Mouse (Mus musculus): ENCODE measurements around the gene Sox15.

The Sox15 gene

GRCm38 (mm10) chr11:69672211-69672706 is 17.1 kb downstream of the Sox15 start, which contains the start of gene Eif4a1:
Gene Eif4a1, minus strand, starts transcription at chr11:69672423.
- DNase-seq (ENCODE audit: extremely low read depth, insufficient read length, low spot score), result peak; percentile 100

DNA sequence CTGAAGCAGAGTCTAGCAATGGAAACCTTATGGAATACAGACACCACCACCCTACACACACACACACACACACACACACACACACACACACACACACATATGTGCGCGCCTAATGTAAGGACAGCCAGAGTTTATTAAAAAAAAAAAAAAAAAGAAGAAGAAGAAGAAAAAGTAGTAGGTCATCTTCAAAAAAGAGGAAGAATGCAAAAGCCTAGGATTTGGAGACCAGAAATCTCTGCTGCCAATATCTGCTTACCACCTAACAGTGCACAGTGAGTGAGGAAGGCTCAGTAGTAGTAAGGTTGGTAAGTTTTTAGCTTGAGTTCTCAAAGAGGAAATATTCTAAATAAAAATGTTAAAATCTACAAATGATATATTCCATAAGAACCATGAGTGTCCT is 24.0 kb downstream of the Sox15 start:
- no peak for DNase-seq (ENCODE audit: extremely low read depth, insufficient read length, low spot score)

DNA sequence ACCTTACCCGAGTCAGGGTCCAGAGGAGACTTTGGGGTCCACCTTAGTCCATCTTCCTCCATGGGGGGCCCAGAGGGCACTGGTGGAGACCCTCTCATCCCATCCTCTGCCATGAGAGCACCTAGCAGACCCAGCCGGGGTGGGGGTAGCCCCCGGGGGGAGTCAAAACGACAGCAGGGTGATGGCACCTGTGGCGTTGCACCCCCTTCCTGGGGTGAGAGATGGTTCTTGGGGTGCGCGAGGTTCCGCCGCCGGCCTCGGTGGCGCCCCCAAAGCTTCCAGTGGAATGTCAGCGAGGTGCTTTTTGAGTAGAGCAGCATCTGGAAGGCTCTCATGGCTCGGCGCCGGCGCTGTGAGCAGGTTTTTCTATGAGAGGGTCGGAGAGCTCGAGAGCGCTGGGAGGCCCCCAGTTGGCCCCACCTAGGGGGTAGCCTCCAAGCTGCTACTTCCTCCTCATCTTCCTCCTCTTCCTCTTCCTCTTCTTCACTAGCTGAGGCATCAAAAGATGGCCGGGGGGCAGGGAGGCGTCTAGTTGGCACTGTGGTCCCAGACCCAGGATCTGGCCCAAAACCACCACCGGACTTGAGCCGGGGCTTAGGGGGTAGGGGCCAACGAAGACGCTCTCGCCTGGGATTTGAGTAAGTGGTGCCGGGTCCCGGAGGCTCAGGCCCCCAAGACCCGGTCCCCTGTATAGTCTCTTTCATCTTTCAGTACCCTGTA is 25.2 kb downstream of the Sox15 start:
- DNase-seq (ENCODE audit: extremely low read depth, insufficient read length, low spot score), result no peak

DNA sequence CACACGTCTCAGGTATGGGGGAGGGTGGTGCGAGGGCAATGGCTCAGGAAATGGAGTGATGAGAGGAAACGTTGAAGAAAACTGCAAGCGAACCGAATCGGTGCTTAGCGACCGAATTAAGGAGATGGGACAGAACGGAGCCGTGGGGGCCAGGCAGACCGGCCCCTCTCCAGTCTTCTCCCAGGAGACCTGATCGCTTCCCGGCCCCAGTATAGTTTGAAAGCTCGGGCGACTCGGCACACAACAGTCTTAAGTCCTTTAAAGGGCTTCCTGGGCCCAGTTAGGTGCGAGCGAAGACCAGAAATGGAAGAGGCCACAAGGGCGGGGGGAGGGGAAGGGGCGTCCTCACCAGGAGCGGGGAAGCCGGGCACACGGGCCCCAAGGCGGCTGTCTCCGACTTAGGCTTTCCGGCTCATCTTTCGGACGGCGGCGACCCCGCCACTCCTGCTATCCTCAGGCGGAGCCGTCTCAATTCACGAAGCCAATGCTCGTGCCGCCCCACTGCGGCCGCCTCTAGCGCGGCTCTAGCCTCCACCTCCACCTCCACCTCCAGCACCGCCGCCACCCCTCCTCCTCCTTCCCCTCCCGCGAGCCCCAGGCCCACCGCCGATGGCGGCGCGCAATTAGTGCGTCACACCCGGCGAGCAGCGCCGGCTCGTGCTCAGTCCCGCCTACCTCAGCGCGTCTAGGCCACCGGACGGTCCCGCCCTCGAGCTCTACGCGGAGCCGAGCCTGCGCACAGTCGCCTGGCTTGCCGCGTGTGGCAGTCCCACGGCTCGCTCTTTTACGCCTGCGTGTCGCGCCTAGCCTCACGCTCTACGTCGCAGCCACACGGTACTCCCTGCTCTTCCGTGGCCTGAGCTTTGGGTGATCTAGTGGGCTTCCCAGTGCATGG is 26.4 kb downstream of the Sox15 start, which contains the start of gene Senp3:
TSS of gene Senp3 (minus strand) at position 771 of the 895 bp plus-strand sequence.
- peak; percentile 97 for DNase-seq (ENCODE audit: extremely low read depth, insufficient read length, low spot score)

- no peak for DNase-seq (ENCODE audit: extremely low read depth, insufficient read length, low spot score)
Measured at GRCm38 (mm10) chr11:69682209-69682839, 27.2 kb downstream of the Sox15 start.

DNA sequence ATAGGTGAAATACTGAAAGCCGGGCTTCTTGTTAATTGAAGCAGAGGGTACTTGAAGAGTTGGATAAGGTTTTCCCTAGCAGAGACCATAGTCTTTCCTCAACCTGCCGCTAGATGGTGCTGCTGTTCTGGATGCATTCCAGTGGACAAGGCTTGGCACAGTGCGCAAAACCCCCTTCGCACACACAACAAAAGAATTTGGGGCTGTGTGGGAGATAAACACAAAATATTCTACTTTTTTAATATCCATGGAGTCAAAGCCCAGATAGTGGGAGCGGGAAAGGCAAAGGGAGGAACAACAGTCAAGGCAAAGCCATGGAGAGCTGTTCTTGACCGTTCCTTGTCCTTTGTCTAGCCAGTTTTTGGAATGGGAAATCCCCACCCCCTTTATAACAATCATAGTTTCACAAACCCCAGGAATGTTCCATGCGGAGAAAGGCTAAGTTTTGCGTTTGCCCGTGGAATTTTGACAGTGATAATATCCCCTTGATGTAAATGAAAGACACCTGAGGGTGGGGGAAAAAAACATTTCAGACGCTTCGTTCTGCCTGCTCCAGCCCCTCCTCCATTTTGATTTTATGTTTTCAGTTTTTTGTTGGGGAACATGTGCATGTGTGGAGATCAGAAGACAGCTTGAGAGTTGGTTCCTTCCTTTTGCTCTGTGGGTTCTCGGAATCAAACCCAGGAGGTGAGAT is 27.9 kb downstream of the Sox15 start:
- DNase-seq (ENCODE audit: extremely low read depth, insufficient read length, low spot score), result peak; percentile 54

GRCm38 (mm10) chr11:69683576-69683975 is 28.5 kb downstream of the Sox15 start:
- no peak for DNase-seq (ENCODE audit: extremely low read depth, insufficient read length, low spot score)

GRCm38 (mm10) chr11:69684128-69684745 is 29.1 kb downstream of the Sox15 start:
- DNase-seq (ENCODE audit: extremely low read depth, insufficient read length, low spot score), result no peak

GRCm38 (mm10) chr11:69684936-69685335 is 29.8 kb downstream of the Sox15 start:
- DNase-seq (ENCODE audit: extremely low read depth, insufficient read length, low spot score), result no peak

- DNase-seq (ENCODE audit: extremely low read depth, insufficient read length, low spot score), result peak; percentile 93
Measured at GRCm38 (mm10) chr11:69685526-69686148, 30.5 kb downstream of the Sox15 start, which contains the start of gene Tnfsf13. Gene Tnfsf13, minus strand, starts transcription at chr11:69685784.

DNA sequence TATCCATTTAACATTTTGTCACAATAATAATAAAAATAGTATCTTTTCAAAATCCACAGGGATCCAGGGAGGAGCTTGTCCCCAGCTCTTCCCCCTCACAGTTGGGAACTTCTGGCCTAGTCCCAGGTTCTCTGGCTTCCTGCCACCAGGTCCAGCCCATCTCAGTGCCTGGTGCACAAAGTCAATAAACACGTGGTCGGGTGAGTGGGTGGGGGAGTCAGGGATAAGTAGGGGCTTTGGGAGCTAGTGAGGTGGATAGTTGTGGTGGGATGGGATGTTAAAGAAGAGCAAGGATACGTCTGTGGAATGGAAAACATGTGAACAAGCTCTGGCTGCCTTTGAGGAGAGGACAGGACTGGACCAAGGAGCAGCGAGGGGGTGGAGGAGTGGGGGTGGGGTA is 31.3 kb downstream of the Sox15 start:
- peak; percentile 53 for DNase-seq (ENCODE audit: extremely low read depth, insufficient read length, low spot score)

- DNase-seq (ENCODE audit: extremely low read depth, insufficient read length, low spot score), result no peak
Measured at GRCm38 (mm10) chr11:69687061-69687460, 31.9 kb downstream of the Sox15 start.

DNA sequence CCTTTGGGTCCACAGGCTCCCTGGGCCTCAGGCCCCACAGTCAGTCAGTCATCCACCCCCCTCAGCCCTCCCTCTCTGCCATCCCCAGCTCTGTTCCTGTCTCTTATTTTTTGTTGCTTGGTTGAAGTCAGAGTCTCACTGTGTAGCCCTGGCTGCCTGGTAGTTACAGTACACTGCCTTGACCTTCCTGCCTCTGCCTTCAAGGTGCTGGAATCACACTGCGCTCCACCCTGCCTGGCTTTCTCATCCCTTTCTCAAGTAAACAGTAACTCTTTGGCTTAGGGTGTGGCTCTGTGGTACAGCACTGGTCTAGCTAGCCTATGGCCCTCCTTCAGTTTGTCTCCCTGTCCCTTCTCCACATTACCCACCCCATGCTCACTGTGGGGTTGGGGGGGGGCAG is 34.8 kb downstream of the Sox15 start:
- no peak for DNase-seq (ENCODE audit: extremely low read depth, insufficient read length, low spot score)

- DNase-seq (ENCODE audit: extremely low read depth, insufficient read length, low spot score), result no peak
Measured at GRCm38 (mm10) chr11:69692196-69692811, 37.2 kb downstream of the Sox15 start.

DNA sequence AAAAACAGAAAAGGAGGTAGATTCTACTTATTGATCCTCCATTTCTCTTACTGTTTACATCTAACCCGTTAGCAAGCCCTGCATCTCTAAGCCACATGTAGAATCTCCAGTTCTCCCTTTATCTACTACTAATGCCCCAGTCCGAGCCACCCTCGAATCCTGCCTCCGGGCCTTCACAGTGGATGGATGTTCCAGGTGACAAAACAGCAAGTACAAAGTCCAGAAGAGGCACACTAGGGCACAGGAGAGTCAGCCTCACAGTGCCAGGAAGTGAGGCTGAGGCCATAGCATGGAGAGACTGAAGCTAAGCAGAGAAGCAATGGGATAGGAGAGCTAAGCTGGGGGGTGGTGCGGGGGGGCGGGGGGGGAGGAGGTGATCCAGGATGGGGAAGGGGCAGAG is 37.7 kb downstream of the Sox15 start:
- DNase-seq (ENCODE audit: extremely low read depth, insufficient read length, low spot score), result no peak

GRCm38 (mm10) chr11:69693421-69693965 is 38.4 kb downstream of the Sox15 start:
- no peak for DNase-seq (ENCODE audit: extremely low read depth, insufficient read length, low spot score)

DNA sequence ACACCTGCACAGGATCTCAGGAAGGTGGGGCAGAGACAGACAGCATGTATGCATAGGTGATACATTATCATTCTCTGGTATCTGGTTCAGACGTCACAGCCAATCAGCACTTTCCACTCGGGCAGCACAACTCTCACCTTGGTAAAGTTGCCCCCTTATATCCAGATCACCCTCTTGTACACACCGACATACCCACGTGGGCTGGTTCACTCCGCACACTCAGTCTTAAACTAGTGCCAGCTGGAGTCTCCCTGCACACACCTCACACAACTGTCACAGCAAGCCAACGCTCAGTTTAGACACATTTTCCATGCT is 39.9 kb downstream of the Sox15 start:
- no peak for DNase-seq (ENCODE audit: extremely low read depth, insufficient read length, low spot score)

GRCm38 (mm10) chr11:69695361-69696181 is 40.5 kb downstream of the Sox15 start, which contains the start of the genes Tnfsf12 and Tnfsfm13:
Gene Tnfsf12, minus strand, starts transcription at chr11:69695849.
Gene Tnfsfm13, minus strand, starts transcription at chr11:69696098.
- DNase-seq (ENCODE audit: extremely low read depth, insufficient read length, low spot score), result no peak
